Mouse (Mus musculus): ENCODE measurements around the gene Gm20431.
A peak's percentile ranks its signal among the peaks of the same experiment; 100 is the strongest.

Gene Gm20431

DNA sequence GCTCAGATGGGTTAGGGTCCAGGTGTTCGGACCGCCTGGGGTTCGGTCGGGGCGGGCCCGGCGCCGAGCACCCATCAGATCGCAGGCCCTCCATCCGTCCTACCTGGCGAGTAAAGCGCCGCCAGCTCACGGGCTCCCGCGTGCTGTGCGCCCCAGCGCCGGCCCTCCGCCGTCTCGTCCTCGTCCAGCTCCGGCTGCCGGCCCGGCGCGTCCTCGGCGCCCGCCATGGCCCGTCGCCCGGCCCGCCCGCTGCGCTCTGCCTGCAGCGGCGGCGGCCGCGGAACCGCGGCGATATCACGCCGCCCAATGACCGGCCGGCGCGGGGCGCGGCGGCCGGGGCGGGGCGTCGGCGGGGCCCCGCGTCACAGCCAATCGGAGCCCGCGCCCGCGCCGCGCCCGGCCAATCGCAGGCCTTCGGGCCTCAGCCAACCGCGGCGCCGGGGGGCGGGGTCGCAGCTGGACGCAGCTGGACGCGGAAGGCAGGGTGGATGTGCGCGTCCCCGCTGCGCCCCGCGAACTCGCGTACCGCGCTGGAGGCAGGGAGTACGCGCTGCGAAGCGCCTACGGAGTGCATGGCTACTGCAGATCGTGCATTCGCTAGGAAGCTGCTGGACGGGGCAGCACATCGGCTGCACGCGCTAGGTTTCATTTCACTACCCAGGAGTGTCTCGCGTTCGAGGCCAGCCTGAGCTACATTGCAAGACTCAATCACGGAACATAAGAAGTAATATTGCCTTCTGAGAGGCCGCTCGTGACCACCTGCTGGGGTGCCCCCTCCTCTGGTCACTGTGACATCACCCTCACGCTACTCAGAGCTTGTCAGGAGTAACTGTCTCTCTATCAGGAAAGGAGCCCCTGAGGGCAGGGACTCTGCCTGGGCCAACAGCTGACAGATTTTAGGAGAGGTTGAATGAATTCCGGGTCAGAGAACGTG is at the start of gene Gm20431:
Gene Gm20431 (minus strand): TSS at position 227 of the 934 bp plus-strand sequence.
- peak; percentile 97 for DNase-seq

DNA sequence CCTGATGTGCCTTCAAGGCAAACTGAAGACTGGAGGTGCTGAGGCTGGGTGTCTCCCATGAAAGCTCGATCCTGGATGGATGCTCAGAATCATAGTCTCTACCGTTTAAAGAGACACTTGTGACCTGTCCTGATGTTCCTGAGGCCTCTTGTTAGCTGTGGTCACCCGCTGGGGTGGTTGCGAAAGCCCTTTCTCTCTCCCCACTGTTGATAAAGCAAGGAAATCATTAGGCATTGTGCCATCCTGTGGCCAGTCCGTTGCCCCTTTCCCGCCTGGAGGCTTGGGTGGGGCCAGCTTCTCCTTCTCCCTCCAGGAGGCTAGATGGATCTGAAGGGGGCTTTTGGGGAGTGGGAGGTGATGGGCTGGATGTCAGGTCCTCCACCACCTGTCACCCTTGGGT is 49.3 kb upstream of the Gm20431 start:
- no peak for DNase-seq

DNA sequence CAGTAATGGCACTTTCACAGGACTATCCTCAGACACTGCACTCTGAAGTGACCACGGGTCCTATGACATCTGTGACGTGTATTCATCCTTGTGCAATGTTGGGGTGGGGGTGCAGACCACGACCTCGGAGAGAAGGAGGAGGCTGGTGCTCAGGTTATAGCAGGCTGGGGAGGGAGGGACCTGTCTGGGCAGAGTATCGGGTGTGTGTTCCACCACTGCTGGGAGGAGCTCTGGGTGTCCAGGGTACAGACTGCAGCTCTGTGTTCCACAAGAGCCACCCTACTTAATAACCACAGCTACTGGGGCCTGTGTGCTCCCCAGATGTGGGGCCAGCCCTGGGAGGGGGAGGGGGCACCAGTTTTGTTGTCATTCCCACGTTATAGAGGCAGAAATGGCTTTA is 48.7 kb upstream of the Gm20431 start:
- DNase-seq: no peak

DNA sequence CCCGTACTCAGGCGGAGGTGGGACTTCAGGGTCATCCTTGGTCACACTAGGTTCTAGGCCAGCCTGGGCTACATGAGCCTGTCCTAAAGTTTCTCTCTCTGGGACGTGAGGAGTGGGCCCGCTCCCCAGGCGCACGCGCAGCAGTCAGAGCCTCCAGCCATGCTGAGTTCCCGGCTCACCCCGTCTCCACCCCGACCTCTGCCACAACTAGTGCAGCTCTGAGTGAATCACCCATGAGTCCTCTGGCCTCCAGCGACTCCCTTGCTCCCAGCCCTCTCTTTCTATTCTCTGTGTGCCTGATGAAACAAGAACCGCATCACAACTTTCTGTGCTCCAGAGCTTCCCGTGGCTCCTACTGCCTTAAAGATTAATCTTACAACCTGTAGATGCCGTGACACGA is 47.1 kb upstream of the Gm20431 start:
- no peak for DNase-seq

DNA sequence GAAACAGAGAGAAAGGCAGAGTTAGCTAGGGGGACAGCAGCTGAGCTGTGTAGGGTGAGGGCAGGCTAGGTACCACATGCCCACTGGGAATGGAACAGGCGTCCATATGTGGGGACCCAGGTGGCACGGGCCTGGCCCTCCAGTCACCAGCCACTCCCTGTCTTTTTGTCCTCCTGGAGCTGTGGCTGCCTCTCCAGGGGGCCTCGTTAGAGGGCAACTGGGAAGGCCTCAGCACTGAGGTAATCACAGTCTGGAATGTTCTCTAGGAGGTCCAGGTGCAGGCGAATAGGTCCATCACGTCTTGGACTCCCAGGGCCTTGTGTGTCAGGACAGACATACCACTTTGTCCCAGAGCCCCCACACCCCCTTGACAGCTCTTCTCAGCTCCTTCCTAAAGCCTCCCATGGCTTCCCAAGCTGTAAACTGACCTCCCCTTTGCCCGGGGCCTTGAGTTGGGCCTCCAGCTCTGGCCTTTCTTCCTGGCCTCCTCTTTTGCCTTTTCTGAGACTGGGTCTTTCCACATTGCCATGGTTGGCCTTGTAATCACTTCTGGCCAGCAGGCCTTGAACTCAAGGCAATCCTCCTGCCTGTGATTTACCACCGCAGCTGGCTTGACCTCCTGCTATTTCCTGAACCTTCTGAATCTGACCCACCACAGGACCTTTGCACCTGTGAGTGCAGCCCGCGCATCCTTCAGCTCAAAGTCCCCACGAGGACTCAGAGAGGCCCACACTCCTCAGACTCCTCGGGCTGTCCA is 45.1 kb upstream of the Gm20431 start:
- DNase-seq: no peak

DNA sequence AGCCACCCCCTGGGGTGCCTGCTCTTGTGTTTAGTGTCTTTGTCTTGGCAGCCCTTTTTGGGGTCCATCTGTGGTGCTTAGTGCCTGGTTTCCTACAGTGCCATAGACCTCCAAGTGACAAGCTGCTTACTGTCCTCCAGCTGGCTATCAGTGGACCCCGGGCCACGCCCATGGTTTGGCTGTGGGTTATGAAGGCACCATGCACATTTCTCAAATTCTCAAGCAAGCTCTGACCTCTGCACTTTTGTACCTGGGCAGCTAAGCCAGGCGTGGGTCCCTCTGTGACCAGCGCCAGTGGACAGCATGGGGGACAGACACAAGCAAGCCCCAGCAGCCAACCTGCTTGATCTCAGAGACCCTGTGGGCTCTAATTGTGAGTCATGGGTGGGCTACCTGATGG is 43.1 kb upstream of the Gm20431 start:
- DNase-seq: no peak

DNA sequence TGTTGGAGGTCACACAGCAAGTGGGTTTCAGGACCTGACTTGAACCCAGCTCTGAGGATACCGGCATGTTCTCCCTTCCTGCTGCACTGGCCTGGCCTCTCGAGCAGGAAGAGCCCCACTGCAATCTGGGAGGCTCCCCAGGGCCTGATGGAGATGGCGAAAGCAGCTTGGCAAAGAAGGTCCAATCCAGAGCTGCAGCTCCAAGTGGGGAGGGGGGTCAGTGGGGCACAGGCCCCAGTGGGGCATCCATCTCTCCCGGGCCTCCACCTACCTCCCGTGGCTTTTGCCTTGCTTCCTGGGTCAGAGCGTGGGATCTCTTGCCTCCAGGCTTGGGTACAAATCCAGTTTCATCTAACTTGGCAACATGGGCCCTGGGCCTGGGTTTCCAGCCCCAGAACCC is 40.8 kb upstream of the Gm20431 start:
- no peak for DNase-seq

DNA sequence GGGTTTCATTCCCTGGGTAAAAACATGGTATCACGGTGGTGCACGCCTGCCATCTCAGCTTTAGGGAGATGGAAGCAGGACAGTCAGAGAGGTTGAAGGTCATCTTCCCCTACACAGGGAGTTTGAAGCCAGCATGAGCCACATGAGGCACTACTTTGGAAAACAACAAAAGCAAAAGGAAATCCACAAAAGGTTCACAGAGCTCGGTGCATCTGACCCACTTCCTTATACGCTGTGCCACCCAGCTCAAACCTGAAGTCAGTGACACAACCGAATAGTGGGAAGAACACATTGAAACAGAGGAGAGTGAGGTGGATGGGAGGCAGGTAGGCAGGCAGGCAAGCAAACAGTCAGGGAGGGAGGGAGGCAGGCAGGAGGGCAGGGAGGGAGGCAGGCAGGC is 40.2 kb upstream of the Gm20431 start:
- no peak for DNase-seq

DNA sequence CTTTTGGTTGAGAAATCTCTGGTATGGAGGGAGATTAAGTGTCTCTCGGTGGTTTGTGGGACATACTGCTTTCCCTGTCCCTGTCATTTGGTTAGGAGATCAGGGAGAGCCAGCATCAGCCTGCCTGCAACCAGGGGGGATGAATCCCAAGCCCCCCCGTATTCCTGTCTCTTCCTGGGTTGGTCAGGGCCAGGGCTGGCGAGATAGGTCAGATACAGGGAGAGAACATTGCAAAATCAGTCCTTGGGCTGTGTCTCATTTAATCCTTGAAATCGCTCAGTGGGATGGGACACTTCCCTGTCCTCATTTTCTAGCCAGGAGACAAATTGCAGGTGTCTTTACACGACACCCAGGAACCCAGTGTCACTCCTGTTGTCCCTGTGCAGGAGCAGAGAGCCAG is 38.7 kb upstream of the Gm20431 start:
- no peak for DNase-seq

DNA sequence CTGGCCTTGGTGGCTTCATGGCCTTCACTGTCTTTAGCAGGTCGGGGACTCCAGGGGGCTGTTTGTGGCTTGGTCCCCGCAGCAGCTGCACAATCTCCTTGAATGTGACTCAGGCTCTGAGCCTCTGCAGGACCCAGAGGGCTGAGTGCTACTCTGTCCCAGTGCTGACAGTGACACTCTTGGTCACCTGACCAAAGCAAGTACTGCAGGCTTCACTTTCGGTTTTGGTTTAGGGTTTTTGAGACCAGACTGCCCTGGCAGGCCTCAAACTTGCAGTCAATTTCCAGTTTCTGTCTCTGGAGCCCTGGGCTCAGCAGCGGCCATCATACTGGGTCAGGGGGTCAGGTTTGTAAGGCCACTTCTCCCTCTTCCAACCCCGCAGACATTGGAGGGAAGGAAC is 36.6 kb upstream of the Gm20431 start:
- peak; percentile 63 for DNase-seq

DNA sequence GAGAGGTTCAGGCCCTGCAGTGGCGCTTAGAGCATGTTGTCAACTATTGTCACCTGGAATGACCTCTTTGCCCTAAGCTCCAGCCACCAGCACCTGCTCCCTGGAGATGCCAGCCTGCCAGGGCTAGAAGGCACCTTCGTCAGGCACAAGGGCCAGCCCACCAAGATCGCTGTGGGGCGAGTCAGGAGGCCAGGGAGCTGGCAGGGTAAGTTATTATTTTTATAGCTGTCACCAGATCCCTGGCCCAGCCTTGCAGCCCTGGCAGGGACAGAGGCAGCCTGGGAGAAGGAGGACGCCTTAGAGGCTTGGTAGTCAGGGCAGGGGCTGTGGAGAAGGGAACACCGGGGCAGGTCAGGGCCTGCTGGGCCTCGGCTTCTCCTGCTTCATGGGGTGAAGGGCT is 34.8 kb upstream of the Gm20431 start:
- no peak for DNase-seq

DNA sequence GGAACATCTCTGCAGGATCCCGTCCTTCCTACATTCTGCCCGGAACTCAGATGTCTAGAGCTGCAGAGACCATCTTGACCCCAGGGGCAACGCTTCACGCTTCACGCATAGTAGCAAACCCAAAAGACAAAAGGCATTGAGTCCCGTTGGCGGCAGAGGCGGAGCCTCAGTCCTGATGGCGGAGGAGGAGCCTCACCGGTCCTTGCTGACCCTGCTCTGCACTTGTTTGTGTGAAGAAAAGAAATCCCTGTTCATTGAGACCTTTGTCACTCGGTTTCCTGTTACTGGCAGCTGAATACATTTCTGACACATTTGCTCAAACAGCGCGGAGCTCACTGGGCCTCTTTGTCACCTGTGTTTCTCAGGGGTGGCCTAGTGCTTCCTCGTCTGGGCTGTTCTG is 34.2 kb upstream of the Gm20431 start:
- no peak for DNase-seq

DNA sequence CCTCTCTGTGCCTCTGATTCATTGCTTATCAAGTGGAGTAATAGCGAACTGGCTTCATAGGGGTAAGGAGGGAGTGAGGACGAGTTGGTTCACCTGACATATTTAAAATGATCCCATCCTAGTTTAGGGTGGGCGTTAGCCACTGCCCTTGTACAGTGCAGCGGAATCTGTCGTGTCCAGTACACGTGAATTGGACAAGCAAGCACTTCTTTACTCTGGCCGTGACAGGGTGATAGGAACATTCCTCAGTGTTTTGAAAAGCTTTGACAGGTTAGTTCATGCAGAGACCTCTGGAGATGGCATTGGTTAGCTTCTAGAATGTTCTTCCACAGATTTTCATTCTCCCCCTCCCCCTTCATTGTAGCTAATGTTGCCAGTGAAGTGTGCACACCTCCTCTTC is 33.7 kb upstream of the Gm20431 start:
- no peak for DNase-seq

DNA sequence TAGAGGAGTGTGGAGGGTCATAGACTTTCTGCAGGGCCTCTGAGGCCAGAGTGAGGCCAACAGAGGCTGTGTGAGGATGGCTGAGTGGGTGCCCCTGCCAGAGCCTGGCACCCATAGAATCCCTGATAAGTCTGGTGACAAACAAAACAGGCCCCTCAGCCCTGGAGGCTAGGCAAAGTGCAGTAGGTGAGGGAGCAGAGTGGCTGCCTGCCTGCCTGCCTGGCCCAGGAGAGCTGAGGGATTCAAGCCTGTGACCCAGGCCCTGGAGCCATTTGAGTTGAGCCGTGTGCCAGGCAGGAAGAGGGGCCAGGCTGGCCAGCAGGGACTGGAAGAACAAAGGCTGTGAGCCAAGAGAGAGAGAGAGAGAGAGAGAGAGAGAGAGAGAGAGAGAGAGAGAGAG is 32.9 kb upstream of the Gm20431 start:
- no peak for DNase-seq

DNA sequence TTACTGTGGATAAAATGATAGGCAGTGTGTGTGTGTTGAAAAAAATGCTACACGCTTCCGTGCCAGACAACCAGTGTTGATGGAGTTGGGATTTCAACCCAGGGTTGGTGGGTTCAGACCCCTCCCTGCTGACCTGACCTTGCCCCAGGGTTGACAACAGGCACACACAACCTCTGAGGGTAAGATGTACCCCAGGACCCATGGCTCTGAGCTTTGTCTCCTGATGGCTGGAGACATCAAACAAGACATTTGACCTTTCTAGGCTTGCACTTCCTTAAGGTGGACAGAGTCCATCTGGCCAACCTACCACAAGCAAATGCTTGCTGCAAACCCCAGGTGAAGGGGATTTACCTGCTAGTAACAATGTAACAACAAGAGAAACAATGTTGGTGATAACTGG is 32.2 kb upstream of the Gm20431 start:
- no peak for DNase-seq

DNA sequence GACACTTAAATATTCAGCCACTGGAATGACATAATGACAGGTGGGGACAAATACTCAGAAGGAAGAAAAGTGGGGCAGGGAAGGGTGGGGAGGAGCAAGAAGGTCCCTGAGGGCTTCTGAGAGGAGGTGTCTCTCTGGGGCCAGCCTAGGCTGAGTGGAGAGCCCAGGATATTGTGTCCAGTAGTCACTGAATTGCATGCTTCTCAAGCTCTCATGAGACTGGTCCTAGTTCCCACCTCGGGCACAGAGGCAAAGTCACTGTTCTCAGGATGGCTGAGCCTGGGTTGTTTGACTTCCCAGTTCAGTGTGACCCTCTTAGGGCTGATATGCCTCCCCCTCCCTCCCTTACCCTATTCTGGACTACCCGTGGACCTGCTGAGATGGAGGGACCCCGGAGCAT is 31.5 kb upstream of the Gm20431 start:
- DNase-seq: no peak

DNA sequence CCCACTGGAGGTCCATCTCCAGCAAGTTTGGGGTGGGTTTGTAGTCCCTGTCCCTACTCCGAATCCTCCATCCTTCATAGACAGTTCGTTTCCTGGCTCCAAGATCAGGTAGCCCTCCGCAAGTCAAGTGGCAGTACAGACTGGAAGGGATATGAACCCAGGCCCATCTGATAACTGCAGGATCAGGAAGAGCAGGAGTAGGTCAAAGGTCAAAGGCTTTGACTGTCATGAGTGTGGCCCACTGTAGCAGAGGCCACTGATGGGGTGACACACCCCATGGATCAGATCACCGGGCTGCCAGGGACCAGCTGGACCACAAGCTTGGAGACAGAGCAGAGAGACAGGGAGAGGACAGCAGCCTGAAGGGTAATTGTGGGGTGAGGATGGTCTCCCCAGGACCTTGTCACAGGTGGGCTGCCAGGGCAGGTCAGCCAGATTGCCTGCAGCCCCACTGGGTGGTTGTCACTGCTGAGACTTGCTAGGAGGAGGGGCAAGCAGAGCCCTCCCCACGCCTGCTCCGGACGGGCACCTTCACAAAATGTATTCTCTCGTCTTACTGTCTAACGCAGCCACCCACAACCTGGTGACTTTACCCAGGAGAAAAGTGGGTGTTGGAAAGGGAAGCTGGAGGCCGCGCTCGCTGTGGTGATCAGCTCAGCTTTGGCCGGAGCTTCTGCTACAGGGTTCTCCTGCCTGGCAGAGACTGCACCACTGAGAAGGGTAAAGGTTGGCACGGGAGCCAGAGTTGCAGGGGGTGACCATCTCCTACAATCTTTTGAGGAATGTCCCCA is 30.8 kb upstream of the Gm20431 start:
- DNase-seq: no peak

DNA sequence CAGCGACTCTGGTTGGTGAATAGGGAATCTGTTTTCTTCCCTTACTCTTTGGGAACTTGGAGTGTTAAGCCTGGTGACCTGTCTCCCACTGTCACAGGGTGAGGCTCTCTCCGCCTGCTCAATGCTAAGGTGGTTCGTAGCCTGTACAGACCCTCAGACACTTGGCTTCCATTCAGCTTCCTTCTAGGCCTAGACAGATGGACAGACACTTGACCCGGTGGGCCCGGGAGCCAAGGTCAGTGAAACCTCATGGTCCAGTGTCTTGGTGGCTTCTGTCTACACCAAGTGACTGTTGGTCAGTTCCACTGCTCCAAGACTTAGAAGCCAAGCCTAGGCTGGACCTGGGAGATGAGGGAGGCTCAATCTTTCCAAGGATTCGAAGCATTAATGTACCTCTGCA is 30.1 kb upstream of the Gm20431 start:
- DNase-seq: no peak

DNA sequence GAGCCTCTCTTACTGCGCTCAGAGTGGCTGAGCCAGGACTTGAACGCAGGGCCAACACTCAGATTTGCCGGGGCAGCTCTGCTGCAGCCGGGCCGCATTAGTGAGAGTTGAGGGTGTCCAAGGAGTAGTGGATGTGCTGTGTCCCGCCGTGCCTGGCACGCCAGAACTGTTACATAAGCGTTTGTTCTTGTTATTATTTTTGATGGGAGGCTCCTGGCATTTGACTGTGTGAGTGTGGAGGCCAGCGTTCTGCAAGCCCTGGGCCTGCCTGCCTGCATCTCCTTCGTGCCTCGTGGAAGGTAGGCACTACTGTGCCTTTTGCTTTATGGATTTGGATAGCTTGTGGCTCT is 29.6 kb upstream of the Gm20431 start:
- peak; percentile 60 for DNase-seq

DNA sequence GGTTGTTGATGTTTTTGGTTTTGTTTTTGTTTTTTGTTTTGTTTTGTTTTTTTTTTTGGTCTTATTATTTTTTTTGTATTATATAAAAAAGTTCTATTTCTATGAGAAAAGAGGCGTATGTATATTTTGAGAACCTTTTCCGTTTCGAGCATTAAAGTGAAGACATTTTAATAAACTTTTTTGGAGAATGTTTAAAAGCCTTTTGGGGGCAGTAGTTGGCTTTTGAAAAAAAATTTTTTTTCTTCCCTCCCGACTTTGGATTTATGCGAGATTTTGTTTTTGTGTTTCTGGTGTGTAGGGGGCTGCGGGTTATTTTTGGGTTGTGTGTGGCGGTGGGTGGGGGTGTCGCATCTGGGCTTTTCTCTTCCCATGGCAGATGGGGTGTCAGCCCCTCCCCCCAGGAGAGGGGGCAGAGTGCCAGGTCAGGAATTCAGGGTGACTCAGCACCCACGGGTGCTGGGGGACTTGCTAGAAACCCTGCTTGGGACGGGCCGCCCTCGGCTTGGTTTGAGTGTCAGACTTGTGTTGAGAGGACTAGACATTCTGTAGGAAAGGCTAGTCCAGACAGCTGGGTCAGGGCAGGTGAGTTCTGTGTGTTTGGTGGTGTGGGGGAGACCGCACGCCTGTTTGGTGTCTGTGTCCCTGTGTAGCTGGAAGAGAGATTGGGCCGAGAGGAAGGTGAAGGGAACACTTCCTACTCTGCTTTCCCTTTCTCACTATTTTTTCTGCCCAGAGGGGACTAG is 29.1 kb upstream of the Gm20431 start:
- peak; percentile 67 for DNase-seq

DNA sequence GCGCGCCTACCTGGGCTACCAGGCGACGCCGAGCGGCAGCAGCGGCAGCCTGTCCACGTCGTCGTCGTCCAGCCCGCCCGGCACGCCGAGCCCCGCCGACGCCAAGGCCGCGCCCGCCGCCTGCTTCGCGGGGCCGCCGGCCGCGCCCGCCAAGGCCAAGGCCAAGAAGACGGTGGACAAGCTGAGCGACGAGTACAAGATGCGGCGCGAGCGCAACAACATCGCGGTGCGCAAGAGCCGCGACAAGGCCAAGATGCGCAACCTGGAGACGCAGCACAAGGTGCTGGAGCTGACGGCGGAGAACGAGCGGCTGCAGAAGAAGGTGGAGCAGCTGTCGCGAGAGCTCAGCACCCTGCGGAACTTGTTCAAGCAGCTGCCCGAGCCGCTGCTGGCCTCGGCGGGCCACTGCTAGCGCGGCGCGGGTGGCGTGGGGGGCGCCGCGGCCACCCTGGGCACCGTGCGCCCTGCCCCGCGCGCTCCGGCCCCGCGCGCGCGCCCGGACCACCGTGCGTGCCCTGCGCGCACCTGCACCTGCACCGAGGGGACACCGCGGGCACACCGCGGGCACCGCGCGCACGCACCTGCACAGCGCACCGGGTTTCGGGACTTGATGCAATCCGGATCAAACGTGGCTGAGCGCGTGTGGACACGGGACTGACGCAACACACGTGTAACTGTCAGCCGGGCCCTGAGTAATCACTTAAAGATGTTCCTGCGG is 28.4 kb upstream of the Gm20431 start, which contains the start of gene Tmem189:
Gene Tmem189 (minus strand): TSS at position 322 of the 718 bp plus-strand sequence.
- peak; percentile 60 for DNase-seq
